In genomic region chr6:83423400-83424052, GRCm38 (mm10) we compare ENCODE assay signal across 12 mouse cellular contexts. TPM values are rescaled to one million over a fixed set of nuclear protein-coding genes. Genes with fewer than 3 reads are reported as not detected.
DNase-seq lines count a peak whose midpoint lies in the region; ATAC-seq and TF ChIP-seq lines count a peak whose summit lies in the region.
"Had no signal": no experiment of that assay in that cellular context is flagged by ENCODE, and none has a peak within 500 bp of the region (broad histone marks: within the 10 kb centered on the region; RNA-seq: fewer than 3 reads in every experiment).

No protein-coding gene starts in this region.

- no peak overlapping the region for H3K4me2 ChIP-seq in heart, embryonic 16.5 days (ENCODE audit: low read depth, low read length)
- no peak overlapping the region for H3K4me2 ChIP-seq in neural tube, embryonic 11.5 days (ENCODE audit: low read depth)
- no peak overlapping the region for H3K4me2 ChIP-seq in intestine, postnatal 0 days (replicated peaks; ENCODE audit: low read depth)

- DNase-seq in heart, adult 18-20 months: no peak
- DNase-seq in neural tube, embryonic 11.5 days (ENCODE audit: low spot score): peak; percentile 25
- no peak for DNase-seq in neural tube, embryonic 10.5 days (ENCODE audit: extremely low spot score, low spot score)
- DNase-seq in right cerebral cortex, adult 2 months (ENCODE audit: low spot score in 2 of 2): no peak
- DNase-seq in adrenal gland, postnatal 36 days: no peak
- no peak for DNase-seq in layer of hippocampus, postnatal 25 days (ENCODE audit: extremely low spot score in 1 of 2, low spot score in 1 of 2)
- DNase-seq: cerebellum, postnatal 25 days; kidney, postnatal 4 days; lung, postnatal 10 days; thymus, adult 18-20 months had no signal

- H3K9me3 ChIP-seq in heart, embryonic 16.5 days (replicated peaks; ENCODE audit: control insufficient read depth, low read length): no peaks in the 10 kb centered on the region
- H3K9me3 ChIP-seq in neural tube, embryonic 11.5 days (ENCODE audit: control insufficient read depth, low read length): no peaks in the 10 kb centered on the region
- H3K9me3 ChIP-seq in intestine, postnatal 0 days (ENCODE audit: control insufficient read depth): no peaks in the 10 kb centered on the region

- no peak for ATAC-seq in heart, embryonic 16.5 days (replicated peaks; ENCODE audit: extremely low read depth, insufficient read depth, low FRiP score)
- no peak for ATAC-seq in neural tube, embryonic 11.5 days (ENCODE audit: insufficient read depth, low FRiP score, low TSS enrichment)
- no peak for ATAC-seq in intestine, postnatal 0 days

- H3K27me3 ChIP-seq in heart, embryonic 16.5 days (ENCODE audit: control insufficient read depth, insufficient read depth, low read length): no peaks in the 10 kb centered on the region
- no peaks in the 10 kb centered on the region for H3K27me3 ChIP-seq in neural tube, embryonic 11.5 days (ENCODE audit: control insufficient read depth, insufficient read depth, low read length)
- no peaks in the 10 kb centered on the region for H3K27me3 ChIP-seq in intestine, postnatal 0 days (replicated peaks; ENCODE audit: control insufficient read depth, insufficient read depth, low read length)

- peak overlapping the region; percentile 53 for H3K9ac ChIP-seq in heart, embryonic 16.5 days (ENCODE audit: low read length)
- peak overlapping the region; percentile 22; the same call in 1 of the 2 replicates for H3K9ac ChIP-seq in neural tube, embryonic 11.5 days (ENCODE audit: low read length)
- no peak overlapping the region for H3K9ac ChIP-seq in intestine, postnatal 0 days (ENCODE audit: low read depth, low read length)

- H3K27ac ChIP-seq in heart, embryonic 16.5 days (ENCODE audit: low read length): no peak overlapping the region
- H3K27ac ChIP-seq in neural tube, embryonic 11.5 days (ENCODE audit: low read depth, low read length): 0 out of 2 replicates have a peak overlapping the region, but pooled peaks have one; percentile 39
- peak overlapping the region; percentile 87 for H3K27ac ChIP-seq in intestine, postnatal 0 days (ENCODE audit: low read depth, low read length)

- 69% methylated on average over 8 of the region's 8 CpGs for WGBS in heart, embryonic 16.5 days
- WGBS in neural tube, embryonic 11.5 days: 40% methylated on average over 8 of the region's 8 CpGs
- 42% methylated on average over 8 of the region's 8 CpGs for WGBS in intestine, postnatal 0 days

- peaks cover 44% of the 10 kb centered on the region for H3K4me1 ChIP-seq in heart, embryonic 16.5 days (ENCODE audit: control insufficient read depth, insufficient read depth, low read length)
- H3K4me1 ChIP-seq in neural tube, embryonic 11.5 days (ENCODE audit: control insufficient read depth, insufficient read depth, low read length): peaks cover 38% of the 10 kb centered on the region
- H3K4me1 ChIP-seq in intestine, postnatal 0 days (replicated peaks; ENCODE audit: control insufficient read depth, insufficient read depth, low read length): peaks cover 35% of the 10 kb centered on the region

- no peak overlapping the region for H3K4me3 ChIP-seq in heart, embryonic 16.5 days (ENCODE audit: low read length)
- H3K4me3 ChIP-seq in neural tube, embryonic 11.5 days (ENCODE audit: low read depth, low read length): no peak overlapping the region
- H3K4me3 ChIP-seq in intestine, postnatal 0 days (ENCODE audit: low read depth, low read length): no peak overlapping the region

- no peaks in the 10 kb centered on the region for H3K36me3 ChIP-seq in heart, embryonic 16.5 days (ENCODE audit: control insufficient read depth, insufficient read depth)
- no peaks in the 10 kb centered on the region for H3K36me3 ChIP-seq in neural tube, embryonic 11.5 days (ENCODE audit: control insufficient read depth, insufficient read depth, low read length)
- H3K36me3 ChIP-seq in intestine, postnatal 0 days (ENCODE audit: control insufficient read depth, insufficient read depth): peaks cover 15% of the 10 kb centered on the region; the same call in 1 of the 2 replicates

- no peak for TF ChIP-seq CTCF in intestine, postnatal 0 days (IDR thresholded peaks at IDR 0.05; ENCODE audit: low read depth)

RNA-seq across cellular contexts. Expression of gene Tet3, which starts 35.4 kb away (rescaled TPM):
- 29.0 and 29.3 TPM in 2 replicates for polyA plus RNA-seq in heart, embryonic 16.5 days (2015; fragmentation: Nextera tagmentation; extraction: Ambion mirVana)
- 10 to 100 TPM; 11.5 to 12.7 TPM for total RNA-seq in heart, adult 18-20 months (2021)
- 47.3 and 48.8 TPM in 2 replicates for polyA plus RNA-seq in neural tube, embryonic 11.5 days (2014; fragmentation: Nextera tagmentation; extraction: Ambion mirVana)
- 28.1 and 34.3 TPM in 2 replicates for polyA plus RNA-seq in intestine, postnatal 0 days (2015; fragmentation: Nextera tagmentation; extraction: Ambion mirVana)
- total RNA-seq in adrenal gland, postnatal 36 days (2021): 10 to 100 TPM; 25.2 to 38.5 TPM
- total RNA-seq in layer of hippocampus, postnatal 25 days (2021): 10 to 100 TPM; 69.2 to 83.9 TPM
